Mouse (Mus musculus) CH12.LX (cell line): ENCODE results near the gene Rsph9.

Experiments used
- CTCF ChIP-seq, 2 experiments: IDR thresholded peaks in 1 of 2; conservative IDR thresholded peaks in 1 of 2; 2 replicates each; pipeline ENCODE4 v1.5.1; 2011 to 2012; ENCODE audit warnings: low read depth in 2 of 2, low read length in 2 of 2, improper control_type of control experiment in 1 of 2, inconsistent platforms in 1 of 2, mild to moderate bottlenecking in 1 of 2, moderate library complexity in 1 of 2
- KAT2A ChIP-seq: IDR thresholded peaks from 2 replicates; pipeline ENCODE4 v1.6.1; 2012; ENCODE audit warnings: low read length, improper control_type of control experiment, inconsistent platforms; ENCODE audit not compliant: insufficient replicate concordance
- NRF1 ChIP-seq: IDR thresholded peaks from 2 replicates; pipeline ENCODE4 v1.6.1; 2014; ENCODE audit warnings: low read depth, mild to moderate bottlenecking, inconsistent platforms, low read length, improper control_type of control experiment, moderate library complexity

- TF ChIP-seq CTCF (conservative IDR thresholded peaks at IDR 0.05 in 1 of 2, IDR thresholded peaks at IDR 0.05 in 1 of 2; ENCODE audit: low read depth in 2 of 2, low read length in 2 of 2) (no peak), NRF1 (no peak), KAT2A (no peak)
Measured at GRCm38 (mm10) chr17:46091899-46092298, 52.1 kb downstream of the Rsph9 start.
